Mouse (Mus musculus): ENCODE measurements around the gene Cnot6l. TPM values are rescaled to one million over a fixed set of nuclear protein-coding genes. Genes with fewer than 3 reads are reported as not detected.

Cnot6l gene
- polyA plus RNA-seq, 1 experiment from 2014 or later = 10.6 TPM

- Histone ChIP-seq H3K4me3 (ENCODE audit: low read depth, low read length) (no peak overlapping the region), H3K9ac (ENCODE audit: low read length) (no peak overlapping the region), H3K4me2 (no peak overlapping the region), H3K9me3 (ENCODE audit: control insufficient read depth, low read length) (no peaks in the 10 kb centered on the region), H3K27ac (ENCODE audit: low read depth, low read length) (no peak overlapping the region), H3K4me1 (ENCODE audit: control insufficient read depth, insufficient read depth, low read length) (no peaks in the 10 kb centered on the region), H3K36me3 (ENCODE audit: control insufficient read depth, insufficient read depth, low read length) (no peaks in the 10 kb centered on the region), H3K27me3 (ENCODE audit: control insufficient read depth, insufficient read depth, low read length) (no peaks in the 10 kb centered on the region)
- no peak for DNase-seq (ENCODE audit: low spot score, missing footprints)
- ATAC-seq (ENCODE audit: low FRiP score) = no peak
- WGBS = 77% methylated on average over 5 of the region's 5 CpGs
Measured at GRCm38 (mm10) chr5:96039188-96039840, 124.7 kb downstream of the Cnot6l start.

- DNase-seq (ENCODE audit: low spot score, missing footprints) = no peak
Measured at GRCm38 (mm10) chr5:96037684-96038121, 126.3 kb downstream of the Cnot6l start.

GRCm38 (mm10) chr5:96036125-96036672, 127.8 kb downstream of the Cnot6l start:
- Histone ChIP-seq H3K36me3 (ENCODE audit: control insufficient read depth, insufficient read depth, low read length) (no peaks in the 10 kb centered on the region), H3K27me3 (ENCODE audit: control insufficient read depth, insufficient read depth, low read length) (no peaks in the 10 kb centered on the region), H3K4me3 (ENCODE audit: low read depth, low read length) (no peak overlapping the region), H3K9ac (ENCODE audit: low read length) (no peak overlapping the region), H3K4me1 (ENCODE audit: control insufficient read depth, insufficient read depth, low read length) (no peaks in the 10 kb centered on the region), H3K4me2 (no peak overlapping the region), H3K9me3 (ENCODE audit: control insufficient read depth, low read length) (no peaks in the 10 kb centered on the region), H3K27ac (ENCODE audit: low read depth, low read length) (no peak overlapping the region)
- 76% methylated on average over 7 of the region's 7 CpGs for WGBS
- ATAC-seq (ENCODE audit: low FRiP score) = no peak
- DNase-seq (ENCODE audit: low spot score, missing footprints) = no peak

More at GRCm38 (mm10) chr5:96037684-96038121, 126.3 kb downstream of the Cnot6l start:
- Histone ChIP-seq H3K4me1 (ENCODE audit: control insufficient read depth, insufficient read depth, low read length) (no peaks in the 10 kb centered on the region), H3K27me3 (ENCODE audit: control insufficient read depth, insufficient read depth, low read length) (no peaks in the 10 kb centered on the region), H3K36me3 (ENCODE audit: control insufficient read depth, insufficient read depth, low read length) (no peaks in the 10 kb centered on the region), H3K4me3 (ENCODE audit: low read depth, low read length) (no peak overlapping the region), H3K9me3 (ENCODE audit: control insufficient read depth, low read length) (no peaks in the 10 kb centered on the region), H3K9ac (ENCODE audit: low read length) (no peak overlapping the region), H3K27ac (ENCODE audit: low read depth, low read length) (no peak overlapping the region), H3K4me2 (no peak overlapping the region)
- ATAC-seq (ENCODE audit: low FRiP score) = no peak
- 63% methylated on average over 8 of the region's 8 CpGs for WGBS

- Histone ChIP-seq H3K9me3 (ENCODE audit: control insufficient read depth, low read length) (no peaks in the 10 kb centered on the region), H3K27ac (ENCODE audit: low read depth, low read length) (no peak overlapping the region), H3K9ac (ENCODE audit: low read length) (no peak overlapping the region), H3K4me1 (ENCODE audit: control insufficient read depth, insufficient read depth, low read length) (no peaks in the 10 kb centered on the region), H3K36me3 (ENCODE audit: control insufficient read depth, insufficient read depth, low read length) (no peaks in the 10 kb centered on the region), H3K4me2 (no peak overlapping the region), H3K4me3 (ENCODE audit: low read depth, low read length) (no peak overlapping the region), H3K27me3 (ENCODE audit: control insufficient read depth, insufficient read depth, low read length) (no peaks in the 10 kb centered on the region)
- DNase-seq (ENCODE audit: low spot score, missing footprints) (no peak), ATAC-seq (ENCODE audit: low FRiP score) (no peak)
- 50% methylated on average over 1 of the region's 1 CpGs for WGBS
Measured at GRCm38 (mm10) chr5:96034101-96034500, 129.9 kb downstream of the Cnot6l start.

- Histone ChIP-seq H3K4me3 (ENCODE audit: low read depth, low read length) (no peak overlapping the region), H3K27me3 (ENCODE audit: control insufficient read depth, insufficient read depth, low read length) (no peaks in the 10 kb centered on the region), H3K36me3 (ENCODE audit: control insufficient read depth, insufficient read depth, low read length) (no peaks in the 10 kb centered on the region), H3K27ac (ENCODE audit: low read depth, low read length) (no peak overlapping the region), H3K4me1 (ENCODE audit: control insufficient read depth, insufficient read depth, low read length) (no peaks in the 10 kb centered on the region), H3K9me3 (ENCODE audit: control insufficient read depth, low read length) (no peaks in the 10 kb centered on the region), H3K4me2 (no peak overlapping the region), H3K9ac (ENCODE audit: low read length) (no peak overlapping the region)
- DNase-seq (ENCODE audit: low spot score, missing footprints) (no peak), ATAC-seq (ENCODE audit: low FRiP score) (no peak)
- WGBS = 80% methylated on average over 2 of the region's 2 CpGs
Measured at GRCm38 (mm10) chr5:96029821-96030220, 134.2 kb downstream of the Cnot6l start.

Other genes starting within 250 kb of the Cnot6l start
- gene Cxcl13, start 207.2 kb downstream of the Cnot6l start, polyA plus RNA-seq (2014; fragmentation: Nextera tagmentation; extraction: Ambion mirVana) = not detected in 2 replicates
- 22.4 and 26.3 TPM in 2 replicates for gene Mrpl1, start 45.3 kb upstream of the Cnot6l start, polyA plus RNA-seq (2014; fragmentation: Nextera tagmentation; extraction: Ambion mirVana)
- 5.3 and 6.2 TPM in 2 replicates for gene Fras1, start 209.8 kb upstream of the Cnot6l start, polyA plus RNA-seq (2014; fragmentation: Nextera tagmentation; extraction: Ambion mirVana)

All from midbrain, embryonic 11.5 days (tissue).